Mouse (Mus musculus): ENCODE measurements around the gene Hmgcs2. TPM values are rescaled to one million over a fixed set of nuclear protein-coding genes. Genes with fewer than 3 reads are reported as not detected.

Hmgcs2 gene
- polyA plus RNA-seq, 1 experiment from 2014 or later: 5.7 TPM

Other genes starting within 250 kb of the Hmgcs2 start
- not detected in 2 replicates for gene Adam30, start 119.8 kb upstream of the Hmgcs2 start, polyA plus RNA-seq (2015; fragmentation: Nextera tagmentation; extraction: Ambion mirVana)
- gene Reg4, start 58.3 kb upstream of the Hmgcs2 start, polyA plus RNA-seq (2015; fragmentation: Nextera tagmentation; extraction: Ambion mirVana): not detected in 2 replicates
- 159 and 162 TPM in 2 replicates for gene Phgdh, start 59.6 kb downstream of the Hmgcs2 start, polyA plus RNA-seq (2015; fragmentation: Nextera tagmentation; extraction: Ambion mirVana)
- 7.1 TPM in 2 replicates for gene Zfp697, start 102.0 kb downstream of the Hmgcs2 start, polyA plus RNA-seq (2015; fragmentation: Nextera tagmentation; extraction: Ambion mirVana)
- gene Gm4450, start 176.7 kb downstream of the Hmgcs2 start, polyA plus RNA-seq (2015; fragmentation: Nextera tagmentation; extraction: Ambion mirVana): not detected in 2 replicates
- gene Hsd3b4, start 230.1 kb downstream of the Hmgcs2 start, polyA plus RNA-seq (2015; fragmentation: Nextera tagmentation; extraction: Ambion mirVana): not detected in 2 replicates